Mouse (Mus musculus) MN1 (cell line): ENCODE results near the gene Jakmip3.
A peak's percentile ranks its signal among the peaks of the same experiment; 100 is the strongest.

Experiments
- DNase-seq: peaks from one replicate; pipeline ENCODE4 v3.0.0-alpha.2; 2016; ENCODE audit warnings: low spot score

Jakmip3 gene

DNA sequence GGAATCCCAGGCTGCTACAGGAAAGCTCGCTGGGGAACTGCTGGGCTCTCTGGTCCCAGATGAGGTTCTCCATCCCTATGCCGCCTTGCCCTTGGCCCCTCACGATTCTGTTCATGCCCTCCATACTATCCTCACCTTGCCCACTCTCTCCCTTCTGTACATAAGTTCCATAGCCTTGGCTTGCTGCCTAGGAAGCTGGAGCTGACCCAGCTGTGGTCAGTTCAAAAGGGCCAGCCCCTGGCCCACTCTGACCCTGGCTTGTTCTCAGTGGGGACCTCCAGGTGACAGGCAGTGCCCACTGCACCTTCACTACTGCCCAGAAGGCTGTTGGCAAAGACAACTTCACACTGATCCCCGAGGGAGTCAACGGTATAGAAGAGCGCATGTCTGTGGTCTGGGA is 155.9 kb downstream of the Jakmip3 start:
- DNase-seq, result no peak

DNA sequence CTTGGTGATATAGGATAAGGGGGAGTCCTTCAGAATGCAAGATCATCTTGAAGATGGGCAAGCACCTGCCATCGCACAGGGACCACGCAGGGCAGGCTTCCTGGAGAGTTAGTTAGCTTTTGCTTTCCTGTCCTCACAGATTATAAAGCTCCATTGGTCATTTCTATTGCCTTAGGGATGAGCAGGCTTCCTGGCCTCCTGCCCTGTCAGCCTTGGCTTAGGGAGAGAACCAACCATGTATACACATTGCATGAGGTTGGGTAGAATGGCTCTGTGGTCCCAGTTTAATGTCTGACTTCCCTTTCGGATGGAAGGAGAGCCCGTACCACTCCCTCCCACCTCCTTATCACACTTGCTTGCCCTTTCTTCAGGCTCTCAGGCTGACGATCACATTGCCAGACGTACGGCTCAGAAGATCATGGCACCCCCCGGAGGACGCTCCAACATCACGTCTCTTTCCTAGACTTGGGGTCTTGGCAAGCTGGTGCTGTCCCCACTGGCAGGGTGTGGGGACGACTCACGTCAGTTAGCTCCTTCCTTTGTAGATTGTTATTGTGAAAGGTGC is 160.1 kb downstream of the Jakmip3 start:
- no peak for DNase-seq

DNA sequence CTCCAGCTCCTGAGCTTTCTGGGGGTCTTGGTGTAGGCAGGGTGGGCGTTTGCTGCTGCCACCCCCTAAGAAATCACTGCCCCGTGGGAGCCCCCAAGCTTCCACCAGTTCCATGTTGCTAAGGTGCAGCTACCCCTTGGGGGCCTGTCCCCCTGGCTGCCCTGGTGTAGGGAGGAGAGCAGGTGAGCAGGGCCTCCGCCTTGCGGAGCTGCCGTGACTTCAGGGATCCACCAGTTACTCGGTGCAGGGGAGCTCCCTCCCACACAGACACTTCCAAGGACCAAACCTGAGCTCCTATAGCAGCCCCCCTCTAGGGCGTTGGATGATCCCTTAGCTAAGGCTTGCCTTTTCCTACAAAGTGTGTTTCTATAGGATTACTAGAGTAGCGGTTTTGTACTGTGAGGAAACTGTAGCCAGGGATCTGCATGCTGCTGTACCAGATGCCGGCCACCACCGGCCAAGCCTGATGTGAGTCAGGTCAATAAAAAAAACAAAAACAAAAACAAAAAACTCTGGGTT is 160.8 kb downstream of the Jakmip3 start:
- no peak for DNase-seq

DNA sequence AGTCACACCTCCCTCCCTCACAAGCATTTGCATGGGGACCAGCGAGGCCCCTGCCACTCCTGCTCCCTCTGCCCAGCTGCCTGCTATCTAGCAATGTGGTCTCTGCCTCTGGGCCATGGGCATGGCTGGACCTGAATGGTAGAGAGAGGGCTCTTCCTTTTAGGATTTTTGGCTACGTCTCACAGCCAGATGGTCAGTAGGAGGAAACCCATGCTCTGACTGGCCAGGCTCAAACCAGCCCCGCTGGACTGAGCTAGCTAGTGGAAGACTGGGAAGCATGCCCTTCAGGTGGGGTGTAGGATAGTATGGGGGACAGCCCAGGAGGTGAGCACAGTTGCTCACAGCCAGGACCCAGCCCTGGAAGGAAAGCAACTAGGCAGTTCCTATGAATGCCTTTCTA is 161.3 kb downstream of the Jakmip3 start:
- DNase-seq, result no peak

DNA sequence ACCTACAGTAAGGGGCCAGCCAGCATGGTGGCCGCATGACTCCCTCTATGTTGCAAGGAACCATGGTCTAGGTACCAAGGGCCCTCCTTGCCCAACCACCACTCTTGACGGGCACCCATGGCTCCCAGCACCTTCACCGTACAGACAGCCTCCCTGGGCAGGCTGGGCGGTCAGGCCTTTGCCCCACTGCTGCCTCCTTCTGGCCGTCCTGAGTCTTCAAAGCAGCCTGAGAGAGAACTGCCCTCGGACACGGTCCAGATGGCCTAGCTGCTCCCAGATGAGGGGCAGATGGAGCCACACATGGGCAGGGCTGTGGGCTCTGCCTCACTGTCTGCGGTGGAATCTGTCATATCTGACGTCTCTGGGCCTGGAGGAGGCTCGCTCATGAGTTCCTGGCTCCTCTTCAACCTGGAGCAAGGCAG is 163.4 kb downstream of the Jakmip3 start:
- DNase-seq, result no peak

DNA sequence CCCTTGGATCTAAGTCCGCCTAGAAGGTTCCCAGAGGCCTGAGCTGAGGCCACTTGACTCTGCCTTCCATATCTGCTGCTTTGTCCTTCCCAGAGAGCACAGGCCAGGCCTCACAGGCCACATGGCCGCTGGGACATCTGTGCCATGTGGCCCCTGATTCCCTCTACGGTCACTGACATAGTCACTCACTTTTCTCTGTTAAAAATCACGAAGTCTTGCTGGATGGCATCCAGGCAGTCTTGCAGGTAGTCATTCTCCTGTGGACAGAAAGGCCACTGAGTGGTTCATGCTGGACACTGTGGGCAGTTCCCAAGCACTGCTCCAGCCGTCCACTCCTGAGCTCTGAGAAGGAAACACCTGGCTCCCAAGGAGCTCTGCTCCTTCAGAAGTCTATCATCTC is 164.5 kb downstream of the Jakmip3 start:
- no peak for DNase-seq

DNA sequence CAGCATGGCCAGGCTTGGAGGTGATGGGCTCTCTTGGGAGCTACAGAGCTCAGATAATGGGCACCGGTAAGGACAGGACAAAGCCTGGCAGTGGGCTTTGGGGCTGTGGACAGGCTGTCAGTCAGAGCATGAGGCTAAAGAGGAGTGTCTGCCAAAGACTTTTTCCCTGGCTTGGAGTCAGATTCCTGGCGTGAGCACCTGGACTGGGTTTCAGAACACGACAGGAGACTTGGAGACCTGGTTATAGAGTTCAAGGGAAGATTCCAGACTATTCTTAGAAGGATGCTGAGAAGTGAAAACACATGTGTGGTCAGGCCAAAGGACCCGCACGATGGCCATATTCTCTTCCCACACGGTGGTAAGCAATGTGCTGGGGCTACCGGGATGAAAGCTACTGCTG is 165.2 kb downstream of the Jakmip3 start:
- DNase-seq, result no peak

DNA sequence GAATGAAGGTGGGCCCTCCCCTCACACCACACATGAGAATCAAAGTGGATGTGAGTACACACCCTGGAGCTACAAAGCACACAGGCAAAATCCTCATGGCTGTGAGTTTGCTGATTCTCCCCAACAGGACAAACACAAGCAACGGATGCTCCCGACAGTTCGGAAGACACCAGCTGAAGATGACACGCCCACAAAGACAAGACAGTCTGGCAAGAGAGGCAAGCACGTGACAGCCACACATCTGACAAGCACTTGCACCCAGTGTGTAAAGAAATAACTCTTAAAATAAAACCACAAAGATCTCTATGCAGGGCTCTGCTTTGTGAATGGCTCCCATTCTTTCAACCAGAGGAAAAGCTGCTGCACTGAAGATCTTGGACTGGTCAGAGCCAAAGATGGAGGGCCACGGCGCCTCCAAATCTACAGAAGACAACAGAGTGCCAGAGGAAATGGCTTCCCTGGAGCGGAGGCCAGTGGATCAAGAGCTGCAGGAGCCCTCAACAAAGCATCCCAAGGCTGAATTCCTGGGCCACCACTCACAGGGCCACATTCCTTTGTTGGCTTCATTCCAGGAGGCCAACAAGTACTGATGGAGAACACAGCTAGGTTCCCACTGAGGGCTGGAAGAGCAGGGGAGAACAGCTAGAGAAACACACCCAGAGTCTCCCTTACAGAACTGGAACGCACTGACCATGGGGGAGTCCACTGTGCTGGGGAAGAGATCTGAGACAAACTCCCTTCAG is 167.5 kb downstream of the Jakmip3 start:
- no peak for DNase-seq

DNA sequence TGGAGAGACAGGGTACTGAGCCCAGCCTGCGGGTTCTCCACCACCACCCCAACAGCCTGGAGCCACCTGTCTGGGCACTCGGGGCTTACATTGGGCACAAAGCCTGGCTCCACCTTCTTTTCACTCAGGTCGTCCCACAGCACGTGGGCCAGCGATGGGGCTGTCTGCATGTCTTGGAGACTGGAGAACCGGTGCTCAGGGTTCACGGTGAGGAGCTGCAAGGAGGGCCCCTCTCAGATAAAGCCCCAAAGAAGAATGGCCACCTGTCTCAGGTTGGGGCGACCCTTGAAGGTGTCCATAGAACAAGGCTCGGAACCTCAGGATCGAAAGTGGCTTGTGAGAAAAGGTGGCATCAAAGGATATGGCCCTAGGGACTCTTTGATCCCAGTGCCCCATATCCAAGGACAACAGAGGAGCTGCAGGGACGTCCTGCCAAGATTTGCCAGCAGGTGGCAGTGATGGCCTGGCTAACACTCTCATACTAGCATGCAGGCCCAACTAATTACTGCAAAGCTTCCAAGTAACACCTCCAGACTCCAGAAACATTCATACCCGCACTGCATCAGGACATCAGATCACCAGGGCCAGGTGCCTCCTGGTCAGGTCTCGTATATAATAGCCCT is 178.7 kb downstream of the Jakmip3 start:
- peak; percentile 83 for DNase-seq

DNA sequence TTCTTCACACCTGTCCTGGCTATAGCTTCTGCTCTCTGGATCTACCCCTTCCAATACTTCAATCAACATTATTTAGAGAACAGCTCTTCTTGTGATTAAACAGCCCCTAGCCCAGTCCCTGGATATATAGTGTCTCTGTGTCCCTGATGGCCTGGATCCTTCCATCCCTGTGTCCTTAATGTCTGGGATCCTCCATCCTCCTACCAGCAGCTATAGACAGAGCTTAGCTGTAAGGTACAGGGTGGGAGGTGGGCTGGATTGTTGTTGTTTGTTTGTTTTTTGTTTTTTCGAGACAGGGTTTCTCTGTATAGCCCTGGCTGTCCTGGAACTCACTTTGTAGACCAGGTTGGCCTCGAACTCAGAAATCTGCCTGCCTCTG is 179.2 kb downstream of the Jakmip3 start:
- no peak for DNase-seq

DNA sequence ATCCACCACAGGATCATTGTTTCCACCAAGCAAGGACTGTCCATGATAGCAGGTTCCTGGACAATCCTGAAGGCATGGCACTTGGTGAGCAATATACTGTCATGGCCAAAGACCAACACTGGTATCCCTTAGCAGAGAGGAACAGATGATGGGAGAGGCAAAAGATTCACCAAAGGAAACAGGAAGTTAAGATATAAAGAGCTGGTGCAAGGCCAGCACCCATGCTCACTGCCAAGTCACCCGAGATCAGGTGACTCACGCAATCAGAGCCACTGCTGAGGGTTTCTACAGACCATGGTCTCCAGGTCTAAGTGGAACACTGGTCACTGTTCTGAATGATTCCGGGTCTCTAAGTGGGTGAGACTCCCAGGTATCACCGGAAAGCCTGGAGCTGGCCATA is 185.4 kb downstream of the Jakmip3 start:
- DNase-seq, result no peak

DNA sequence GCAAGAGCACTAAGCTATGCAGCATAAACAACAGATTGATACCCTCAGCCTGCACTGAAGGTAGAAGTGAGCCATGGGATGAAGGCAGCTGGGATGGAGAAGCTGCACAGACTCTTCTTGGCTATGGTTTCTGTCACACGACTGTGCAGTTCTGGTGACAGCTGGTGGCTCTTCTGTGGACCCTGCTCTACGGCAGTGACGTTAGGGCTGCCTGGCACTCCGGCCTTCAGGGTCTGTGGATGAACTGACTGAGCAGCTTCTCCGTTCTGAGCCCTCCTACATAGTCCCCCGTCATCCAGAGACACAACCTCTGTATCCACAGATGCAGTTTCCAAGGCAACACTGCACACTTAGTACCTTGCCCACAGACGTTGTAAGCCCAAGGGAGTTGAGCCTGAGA is 186.0 kb downstream of the Jakmip3 start:
- no peak for DNase-seq

DNA sequence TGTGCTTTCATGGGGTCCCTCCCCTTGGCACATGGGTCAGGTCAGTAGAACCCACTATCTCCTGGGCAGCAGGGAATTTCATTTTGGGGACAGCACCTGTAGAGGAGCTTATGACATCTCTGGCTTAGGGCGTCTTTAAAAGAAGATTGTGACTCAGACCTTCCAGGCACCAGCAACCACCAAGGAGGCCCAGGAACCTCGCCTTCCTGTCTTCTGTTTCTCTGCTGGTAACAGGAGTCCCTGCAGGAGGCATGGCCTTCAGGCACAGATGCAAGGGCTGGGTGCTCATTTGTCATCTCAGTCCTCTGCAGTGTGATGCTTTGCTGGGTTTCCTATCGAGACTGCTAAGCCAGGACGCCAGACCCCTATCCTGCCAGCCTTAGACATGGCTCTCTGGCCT is 188.5 kb downstream of the Jakmip3 start:
- no peak for DNase-seq

DNA sequence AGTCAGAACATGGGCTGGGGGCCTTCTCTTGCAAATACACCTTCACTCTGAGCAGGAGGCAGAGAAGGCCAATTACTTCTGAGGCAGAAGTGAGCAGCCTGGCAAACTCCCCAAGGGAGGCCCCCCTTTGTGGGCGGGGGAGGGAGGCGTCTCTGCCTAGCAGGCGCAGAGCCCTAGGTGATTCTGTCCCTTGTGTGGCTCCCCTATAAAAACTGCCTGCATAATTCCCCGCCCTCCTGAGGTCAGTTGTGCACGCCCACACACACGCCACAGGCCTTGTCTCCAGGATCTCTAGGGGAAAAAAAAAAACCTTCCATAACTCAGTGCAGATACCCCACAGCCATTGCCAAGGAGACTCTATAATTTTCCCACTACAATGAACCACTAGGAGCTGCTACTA is 189.8 kb downstream of the Jakmip3 start:
- peak; percentile 72 for DNase-seq

DNA sequence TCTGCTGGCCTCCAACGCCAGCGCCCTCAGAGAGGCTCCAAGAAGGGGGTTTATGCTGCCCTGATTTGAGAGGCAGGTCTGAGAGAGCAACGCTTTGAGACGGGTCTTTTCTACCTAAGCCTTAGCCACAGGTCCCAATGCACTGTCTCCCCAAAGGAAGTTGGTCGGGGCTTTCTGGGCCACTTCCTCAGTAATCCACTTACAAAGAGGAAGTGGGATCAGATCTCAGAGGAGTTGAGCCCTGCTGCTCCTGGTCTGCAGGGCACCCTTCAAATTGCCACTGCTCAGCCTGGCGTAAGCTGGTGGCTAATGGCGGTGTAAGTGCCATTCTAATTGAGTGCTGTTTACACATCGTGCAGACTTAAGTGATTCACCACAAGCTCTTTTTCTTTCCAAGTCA is 191.0 kb downstream of the Jakmip3 start:
- DNase-seq, result no peak

DNA sequence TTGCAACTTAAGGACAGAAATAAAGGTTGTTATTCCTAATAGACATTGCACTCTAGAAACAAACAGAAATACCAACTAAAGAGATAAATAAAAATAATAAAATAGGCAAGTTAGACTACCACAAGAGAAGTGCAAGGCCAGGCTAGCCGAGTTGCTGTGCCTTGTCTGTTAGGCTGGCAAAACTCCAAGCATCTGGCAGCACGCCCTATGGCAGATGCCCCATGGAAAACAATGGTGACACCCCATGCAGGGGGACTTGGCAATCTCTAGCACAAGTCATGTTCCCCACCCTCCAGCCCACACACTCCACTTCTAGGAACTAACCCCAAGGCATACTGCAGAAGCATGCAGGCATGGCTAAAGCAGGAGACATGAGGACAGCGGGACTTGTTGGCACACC is 192.9 kb downstream of the Jakmip3 start:
- DNase-seq, result peak; percentile 73
